Mouse (Mus musculus) kidney, embryonic 14.5 days (tissue): ENCODE results near the gene Pla2g6. TPM values are rescaled to one million over a fixed set of nuclear protein-coding genes. Genes with fewer than 3 reads are reported as not detected.
A peak's percentile ranks its signal among the peaks of the same experiment; 100 is the strongest.

ENCODE experiments used
- ATAC-seq: fragments of 200-750 bp; cut with Nextera tagmentation; 2 replicates; pipeline ENCODE4 v1.8.0; 2017; ENCODE audit warnings: moderate number of reproducible peaks, mild to moderate bottlenecking, moderate TSS enrichment, moderate library complexity; ENCODE audit not compliant: low FRiP score, low TSS enrichment
- H3K27ac ChIP-seq: fragments of 300-500 bp; sonication (generic); 2 replicates; pipeline ENCODE4 v1.5.1; 2014; ENCODE audit warnings: low read depth, mild to moderate bottlenecking, low read length, moderate library complexity, mixed read lengths
- H3K27me3 ChIP-seq: fragments of 300-500 bp; sonication (generic); 2 replicates; pipeline ENCODE4 v1.6.1; 2014; ENCODE audit warnings: mild to moderate bottlenecking, low read length; ENCODE audit not compliant: control insufficient read depth, insufficient read depth
- H3K36me3 ChIP-seq: fragments of 300-500 bp; sonication (generic); 2 replicates; pipeline ENCODE4 v1.6.1; 2014; ENCODE audit warnings: low read length, mixed read lengths; ENCODE audit not compliant: control insufficient read depth, insufficient read depth
- H3K4me1 ChIP-seq: fragments of 300-500 bp; sonication (generic); 2 replicates; pipeline ENCODE4 v1.6.1; 2014; ENCODE audit warnings: low read length, mixed read lengths; ENCODE audit not compliant: control insufficient read depth, insufficient read depth
- H3K4me2 ChIP-seq: fragments of 300-500 bp; sonication (generic); replicated peaks from 2 replicates; pipeline ENCODE4 v1.6.1; 2014; ENCODE audit warnings: low read depth, mild to moderate bottlenecking, low read length
- H3K4me3 ChIP-seq: fragments of 300-500 bp; sonication (generic); 2 replicates; pipeline ENCODE4 v1.5.1; 2014; ENCODE audit warnings: mild to moderate bottlenecking, low read length
- H3K9ac ChIP-seq: fragments of 300-500 bp; sonication (generic); 2 replicates; pipeline ENCODE4 v1.6.1; 2014; ENCODE audit warnings: low read depth, mild to moderate bottlenecking, low read length, moderate library complexity
- H3K9me3 ChIP-seq: fragments of 300-500 bp; sonication (generic); 2 replicates; pipeline ENCODE4 v1.6.1; 2016; ENCODE audit warnings: low read length; ENCODE audit not compliant: control insufficient read depth
- WGBS: fragments of 180-500 bp; shearing (Covaris S2); extraction: QIAGEN DNeasy Blood & Tissue Kit; methylation state at CpG from one replicate; pipeline ENCODE4 v1.1.7; 2014; 5-methylcytosine and 5-hydroxymethylcytosine counted together
- polyA plus RNA-seq: library from polyadenylated mRNA; unstranded; fragments of >200 nt; fragmentation: Nextera tagmentation; extraction: Ambion mirVana; gene quantifications from 2 replicates; pipeline ENCODE4 v1.2.1, GENCODE M21; 2014

Gene Pla2g6
- polyA plus RNA-seq, 1 experiment from 2014 or later: 17.0 TPM

DNA sequence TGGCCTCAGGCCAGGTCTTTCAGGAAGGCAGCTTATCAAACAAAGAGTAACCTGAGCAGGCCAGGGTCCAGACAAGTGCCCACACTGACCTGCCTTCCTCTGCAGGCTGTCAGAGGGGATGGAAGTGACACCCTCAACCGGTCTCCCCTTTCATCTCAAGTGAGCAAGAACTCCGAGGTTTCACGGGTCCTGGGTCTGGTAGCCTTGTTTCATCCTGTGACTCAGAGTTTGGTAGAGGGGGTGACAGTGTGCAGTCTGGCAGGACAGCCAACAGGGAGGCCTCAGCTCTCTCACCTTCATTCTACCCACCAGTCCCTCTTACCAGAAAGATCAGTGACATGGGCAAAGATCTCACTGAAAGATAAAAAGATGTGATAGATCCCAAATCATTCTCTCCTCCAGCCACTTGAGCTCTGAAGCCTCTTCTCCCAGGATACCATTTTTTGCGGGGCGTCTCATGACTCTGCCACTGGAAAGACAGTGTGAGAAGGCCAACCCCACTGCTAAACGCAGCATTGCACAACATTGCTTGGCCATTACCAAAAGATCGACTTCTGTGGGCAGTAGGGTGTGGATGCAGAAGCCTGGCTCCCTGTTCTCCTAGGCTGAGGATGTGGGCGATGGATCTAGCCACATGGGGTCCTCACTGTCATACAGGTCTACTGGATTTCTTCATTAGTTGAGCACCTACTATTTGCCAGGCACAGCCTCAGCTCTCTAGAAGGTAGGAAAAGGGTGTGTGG lies 18.0 kb upstream of the Pla2g6 start, which contains the start of gene Maff:
Maff (plus strand) TSS at position 571 of the 743 bp plus-strand sequence.
- no peaks in the 10 kb centered on the region for H3K9me3 ChIP-seq
- H3K36me3 ChIP-seq: no peaks in the 10 kb centered on the region
- no peaks in the 10 kb centered on the region for H3K27me3 ChIP-seq
- H3K4me3 ChIP-seq: peak within 1 kb of the TSS; percentile 62
- no peak for ATAC-seq
- peak within 1 kb of the TSS; percentile 92 for H3K27ac ChIP-seq
- WGBS: 52% methylated on average over 8 of the region's 8 CpGs
- H3K9ac ChIP-seq: peak within 1 kb of the TSS; percentile 79
- peak within 1 kb of the TSS; percentile 85 for H3K4me2 ChIP-seq
- peaks cover 8% of the 10 kb centered on the region for H3K4me1 ChIP-seq

DNA sequence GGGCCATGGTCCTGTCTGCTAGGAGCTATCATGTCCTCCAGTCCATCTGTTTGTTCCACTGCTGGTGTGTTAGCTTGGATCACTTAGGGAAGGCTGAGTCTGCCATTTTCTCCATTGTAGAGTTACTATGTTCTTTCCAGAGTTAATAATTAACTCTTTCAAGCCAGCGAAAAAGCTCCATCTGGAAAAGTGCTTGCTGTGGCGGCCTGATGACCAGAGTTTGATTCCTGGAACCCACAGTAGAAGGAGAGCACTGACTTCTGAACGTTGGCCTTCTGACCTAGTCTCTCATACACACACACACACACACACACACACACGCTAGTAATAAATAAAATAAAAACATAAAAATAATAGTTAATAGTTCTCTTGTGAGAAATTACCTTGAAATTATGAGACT lies 16.4 kb upstream of the Pla2g6 start:
- Histone ChIP-seq H3K4me2 (no peak overlapping the region), H3K9me3 (no peaks in the 10 kb centered on the region), H3K4me1 (peaks cover 6% of the 10 kb centered on the region; the same call in 1 of the 2 replicates), H3K36me3 (no peaks in the 10 kb centered on the region), H3K27me3 (no peaks in the 10 kb centered on the region), H3K9ac (no peak overlapping the region), H3K27ac (no peak overlapping the region), H3K4me3 (no peak overlapping the region)
- WGBS: 66% methylated on average over 4 of the region's 4 CpGs
- no peak for ATAC-seq

DNA sequence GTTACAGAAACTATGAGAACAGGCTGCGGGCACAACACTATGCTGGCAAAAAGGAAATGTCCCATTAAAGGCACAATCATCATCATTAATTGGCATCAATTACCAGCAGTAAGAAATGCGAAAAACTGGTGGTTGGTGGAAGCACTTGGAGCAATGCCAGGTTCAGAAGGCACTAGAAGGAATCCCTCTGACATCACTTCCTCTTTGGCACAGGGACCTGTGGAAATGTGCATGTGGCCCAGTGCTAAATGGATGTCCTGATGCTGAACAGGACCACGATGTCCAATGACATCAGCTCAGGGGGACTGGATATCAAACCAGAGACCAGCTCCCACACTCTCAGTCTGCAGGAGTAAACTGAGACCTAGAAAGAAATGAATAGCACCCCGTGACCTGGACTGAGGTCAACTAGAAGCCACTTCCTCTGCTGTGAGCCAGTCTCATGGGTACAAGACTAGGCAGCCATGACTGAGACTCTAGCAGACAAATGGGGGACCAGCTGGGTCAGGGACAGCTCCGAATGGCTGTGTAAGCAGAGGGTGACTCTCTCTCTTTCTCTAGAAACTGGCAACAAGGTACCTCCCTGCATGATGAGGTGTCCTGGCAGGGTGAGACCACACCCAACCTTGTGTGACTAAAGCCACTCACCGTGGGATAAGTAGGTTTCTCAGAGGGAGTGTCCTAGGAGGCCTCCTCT lies 14.6 kb upstream of the Pla2g6 start:
- Histone ChIP-seq H3K4me2 (no peak overlapping the region), H3K9me3 (no peaks in the 10 kb centered on the region), H3K4me1 (0 out of 2 replicates have a peak, but pooled peaks cover 3% of the 10 kb centered on the region), H3K27ac (no peak overlapping the region), H3K9ac (no peak overlapping the region), H3K27me3 (no peaks in the 10 kb centered on the region), H3K36me3 (no peaks in the 10 kb centered on the region), H3K4me3 (no peak overlapping the region)
- no peak for ATAC-seq
- WGBS: 76% methylated on average over 6 of the region's 6 CpGs

DNA sequence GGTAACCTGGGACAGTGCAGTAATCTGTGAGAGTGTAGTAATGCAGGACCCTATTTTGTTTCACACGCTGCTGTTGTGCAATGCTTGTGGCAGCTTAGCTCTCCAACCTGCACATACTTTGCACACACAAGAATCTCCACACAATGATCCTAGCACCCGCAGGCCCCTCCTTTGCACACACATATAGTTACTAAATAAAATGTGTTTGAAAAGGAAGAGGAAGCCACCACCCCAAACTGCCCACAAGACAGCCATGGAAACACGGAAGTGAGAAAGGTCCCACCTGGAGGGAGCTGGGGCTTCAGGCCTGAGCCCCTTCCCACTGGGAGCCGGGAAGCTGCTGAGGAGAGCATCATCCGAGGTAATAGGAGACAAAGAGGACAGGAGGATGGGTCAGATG lies 10.8 kb upstream of the Pla2g6 start:
- no peak for ATAC-seq
- Histone ChIP-seq H3K9ac (no peak overlapping the region), H3K36me3 (no peaks in the 10 kb centered on the region), H3K4me3 (no peak overlapping the region), H3K9me3 (no peaks in the 10 kb centered on the region), H3K4me2 (no peak overlapping the region), H3K27me3 (no peaks in the 10 kb centered on the region), H3K27ac (no peak overlapping the region), H3K4me1 (no peaks in the 10 kb centered on the region)
- 71% methylated on average over 5 of the region's 5 CpGs for WGBS

DNA sequence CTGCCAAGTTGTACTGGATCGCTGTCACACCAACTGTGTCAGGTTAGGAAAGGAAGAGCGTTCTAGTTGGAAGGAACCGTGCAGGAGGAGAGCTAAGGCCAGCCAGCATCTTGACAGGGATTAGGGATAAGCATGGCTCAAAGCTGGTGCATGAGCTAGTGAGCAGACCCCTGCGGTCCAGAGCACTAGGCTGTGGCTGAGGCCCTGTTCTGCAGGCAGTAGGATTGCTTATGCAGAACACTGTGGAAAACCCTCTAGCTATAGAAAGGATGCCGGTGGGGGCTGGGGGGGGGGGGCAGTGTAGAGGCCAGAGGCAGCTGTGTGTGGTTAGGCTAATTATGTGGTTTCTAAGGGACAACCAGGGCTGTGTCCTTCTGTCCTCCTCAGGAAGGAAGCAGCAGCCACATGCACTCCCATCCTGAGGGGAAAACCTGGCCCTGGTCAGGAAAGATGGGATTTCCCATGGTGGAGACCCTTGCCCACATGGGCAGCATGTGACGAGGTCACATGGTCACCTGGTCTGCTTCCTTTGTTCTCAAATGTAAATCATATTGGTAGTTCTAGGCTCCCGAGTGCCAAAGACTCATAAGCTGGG lies 7.0 kb upstream of the Pla2g6 start:
- WGBS: 61% methylated on average over 7 of the region's 7 CpGs
- H3K9me3 ChIP-seq: no peaks in the 10 kb centered on the region
- H3K4me2 ChIP-seq: no peak overlapping the region
- no peak overlapping the region for H3K9ac ChIP-seq
- no peaks in the 10 kb centered on the region for H3K4me1 ChIP-seq
- no peaks in the 10 kb centered on the region for H3K27me3 ChIP-seq
- no peaks in the 10 kb centered on the region for H3K36me3 ChIP-seq
- H3K4me3 ChIP-seq: no peak overlapping the region
- no peak for ATAC-seq
- H3K27ac ChIP-seq: no peak overlapping the region

DNA sequence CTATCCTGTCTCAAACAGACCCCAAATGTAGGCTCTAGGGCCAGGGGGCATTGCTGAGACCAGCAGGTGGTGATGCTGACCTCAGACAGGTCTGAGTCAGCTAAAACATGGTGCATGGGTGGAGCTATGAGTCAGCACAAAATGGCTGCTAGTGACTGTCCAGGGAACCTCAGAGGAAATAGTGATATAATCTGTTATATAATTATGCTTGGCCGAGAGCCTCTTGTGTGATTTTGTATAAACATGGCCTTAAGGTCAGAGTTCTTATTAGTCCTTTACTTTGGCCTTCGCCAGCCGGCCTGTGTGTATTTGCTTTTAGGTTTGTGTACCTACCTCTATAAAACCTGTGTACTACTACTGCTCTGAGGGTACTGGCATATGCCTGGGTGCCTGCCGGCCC lies 5.2 kb upstream of the Pla2g6 start:
- Histone ChIP-seq H3K27me3 (no peaks in the 10 kb centered on the region), H3K4me3 (no peak overlapping the region), H3K27ac (no peak overlapping the region), H3K9me3 (no peaks in the 10 kb centered on the region), H3K36me3 (no peaks in the 10 kb centered on the region), H3K9ac (no peak overlapping the region), H3K4me2 (no peak overlapping the region), H3K4me1 (no peaks in the 10 kb centered on the region)
- no peak for ATAC-seq
- WGBS: 59% methylated on average over 4 of the region's 4 CpGs

DNA sequence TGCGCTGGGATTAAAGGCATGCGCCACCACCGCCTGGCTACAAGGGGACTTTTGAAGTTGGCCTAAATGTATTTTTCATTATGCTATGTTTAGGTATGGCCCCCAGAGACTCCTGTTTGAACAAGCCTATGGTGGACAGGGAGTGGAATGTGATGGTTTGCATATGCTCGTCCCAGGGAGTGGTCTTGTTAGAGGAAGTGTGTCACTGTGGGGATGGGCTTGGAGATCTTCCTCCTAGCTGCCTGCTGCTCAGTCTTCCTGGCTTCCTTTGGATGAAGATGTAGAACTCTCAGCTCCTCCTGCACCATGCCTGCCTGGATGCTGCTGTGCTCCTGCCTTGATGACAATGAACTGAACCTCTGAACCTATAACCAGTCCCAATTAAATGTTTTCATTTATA lies 2.3 kb upstream of the Pla2g6 start:
- Histone ChIP-seq H3K27ac (no peak overlapping the region), H3K4me3 (no peak overlapping the region), H3K9me3 (no peaks in the 10 kb centered on the region), H3K9ac (no peak overlapping the region), H3K4me2 (no peak overlapping the region), H3K36me3 (no peaks in the 10 kb centered on the region), H3K27me3 (no peaks in the 10 kb centered on the region), H3K4me1 (peaks cover 18% of the 10 kb centered on the region)
- WGBS: 56% methylated on average over 4 of the region's 4 CpGs
- no peak for ATAC-seq

DNA sequence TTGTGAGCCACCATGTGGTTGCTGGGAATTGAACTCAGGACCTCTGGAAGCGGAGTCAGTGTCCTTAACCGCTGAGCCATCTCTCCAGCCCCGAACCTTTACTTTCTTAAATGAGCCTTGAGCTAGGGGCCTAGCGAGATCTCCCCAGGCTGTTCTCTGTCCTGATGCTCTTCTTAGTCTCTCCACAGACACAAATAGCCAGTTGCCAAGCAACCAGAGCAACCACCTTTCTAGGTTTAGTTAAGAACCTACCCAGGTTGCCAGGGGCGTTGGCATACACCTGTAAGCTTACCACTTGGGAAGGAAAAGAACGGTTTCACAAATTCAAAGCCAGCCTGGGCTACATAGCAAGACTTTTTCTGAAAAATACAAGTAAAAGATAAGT lies 1.8 kb upstream of the Pla2g6 start:
- Histone ChIP-seq H3K4me1 (peaks cover 18% of the 10 kb centered on the region), H3K36me3 (no peaks in the 10 kb centered on the region), H3K9me3 (no peaks in the 10 kb centered on the region), H3K4me3 (no peak overlapping the region), H3K27ac (0 out of 2 replicates have a peak overlapping the region, but pooled peaks have one; percentile 47), H3K27me3 (no peaks in the 10 kb centered on the region), H3K9ac (no peak overlapping the region), H3K4me2 (no peak overlapping the region)
- WGBS: 91% methylated on average over 6 of the region's 6 CpGs
- ATAC-seq: no peak
